Mouse (Mus musculus) bone marrow macrophage, adult 2 months (primary cell): ENCODE results near the gene 2210016F16Rik.

Source experiments
- CTCF ChIP-seq: IDR thresholded peaks from 2 replicates; pipeline ENCODE4 v1.5.1; 2012; ENCODE audit warnings: low read depth, mild to moderate bottlenecking, low read length, moderate library complexity
- POLR2A ChIP-seq: IDR thresholded peaks from 2 replicates; pipeline ENCODE4 v1.6.1; 2012; ENCODE audit warnings: mild to moderate bottlenecking, low read depth, low read length, borderline replicate concordance

- TF ChIP-seq POLR2A (no peak), CTCF (no peak)
These were observed 12.5 kb downstream of the 2210016F16Rik start for GRCm38 (mm10) chr13:58372278-58373152.
